Mouse (Mus musculus) kidney, postnatal 4 days (tissue): Measurements from ENCODE around the gene Rasgef1c.
A peak's percentile ranks its signal among the peaks of the same experiment; 100 is the strongest.

Experiments used
- DNase-seq, 2 experiments: peaks; one replicate each; pipeline ENCODE4 v3.0.0; 2021; ENCODE audit warnings: mixed read lengths in 2 of 2

Rasgef1c gene

DNA sequence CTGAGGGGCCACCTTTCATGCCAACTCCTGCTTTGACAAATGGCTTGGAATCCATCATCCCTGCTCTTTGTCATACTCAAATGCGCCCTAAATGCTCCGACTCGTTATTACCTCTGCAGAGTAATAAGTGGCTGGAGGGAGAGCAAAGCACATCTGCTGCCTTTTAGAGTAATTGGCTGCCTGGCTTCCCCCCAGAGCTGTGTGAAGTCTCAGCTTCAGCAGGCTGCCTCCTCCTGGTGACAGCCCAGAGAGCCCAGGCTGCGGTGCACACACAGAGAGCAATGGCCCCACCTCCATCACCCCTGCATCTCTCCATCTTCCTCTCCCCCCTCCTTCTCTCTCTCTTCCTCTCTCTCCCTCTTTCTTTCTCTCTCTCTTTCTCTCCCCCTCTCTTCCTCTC lies 25.5 kb downstream of the Rasgef1c start:
- peak in 1 of 2 experiments; percentile 24 for DNase-seq

DNA sequence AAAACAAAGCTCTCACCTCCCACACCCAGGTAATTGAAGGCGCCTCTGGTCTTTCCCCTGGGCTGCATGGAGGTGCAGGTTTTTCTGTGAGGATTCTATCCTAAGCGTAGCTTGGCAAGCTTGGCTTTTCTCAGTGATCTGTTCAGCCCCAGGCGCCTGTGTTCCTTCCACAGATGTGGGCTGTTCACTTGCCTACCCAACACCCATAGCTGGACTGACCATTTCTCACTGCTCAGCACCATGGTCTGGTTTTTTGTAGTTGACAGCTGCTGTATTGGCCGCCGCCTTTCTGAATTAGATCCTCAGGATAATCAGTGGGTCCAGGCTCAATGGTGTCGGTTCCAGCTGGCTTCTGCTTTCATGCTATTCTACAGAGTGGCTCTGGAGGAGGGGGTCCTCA lies 26.0 kb downstream of the Rasgef1c start:
- no peak for DNase-seq

GRCm38 (mm10) chr11:49931037-49931625 lies 29.5 kb downstream of the Rasgef1c start:
- DNase-seq, result no peak

DNA sequence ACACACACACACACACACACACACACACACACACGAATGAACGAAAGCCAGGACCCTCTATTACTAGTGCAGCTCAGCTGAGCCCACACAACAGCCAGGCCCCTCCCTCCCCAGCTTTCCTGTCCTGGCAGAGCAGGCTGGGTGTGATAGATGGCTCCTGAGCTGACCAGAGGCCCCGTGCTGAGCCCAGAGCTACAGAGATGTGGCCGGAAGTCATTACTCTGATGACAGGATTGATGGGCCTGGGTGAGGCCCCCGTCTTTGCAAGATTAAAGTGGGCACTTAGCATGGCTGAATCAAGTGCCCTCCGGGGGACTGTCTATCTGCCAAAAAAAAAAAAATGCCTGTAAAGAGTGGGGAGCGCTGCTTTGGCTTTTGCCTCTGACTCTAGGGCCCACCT lies 30.2 kb downstream of the Rasgef1c start:
- DNase-seq, result peak; percentile 45 to 60

DNA sequence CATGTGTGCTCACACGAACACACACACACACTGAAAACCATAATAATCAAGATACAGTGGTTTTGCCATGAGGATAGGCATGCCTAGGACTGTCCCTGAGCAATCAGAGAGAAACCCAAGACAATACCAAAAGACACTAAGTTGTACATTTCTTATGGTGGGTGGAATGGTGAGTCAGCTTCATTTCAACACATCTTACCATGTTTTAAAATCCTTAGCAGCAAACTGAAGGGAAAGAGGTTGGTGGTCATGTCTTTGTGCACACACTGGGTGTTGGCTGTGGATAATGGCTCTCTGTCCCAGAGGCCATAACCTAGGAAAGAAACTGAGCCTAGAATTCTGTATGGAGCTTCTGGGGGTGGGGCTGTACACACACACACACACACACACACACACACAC lies 32.2 kb downstream of the Rasgef1c start:
- no peak for DNase-seq

- no peak for DNase-seq
Observed at GRCm38 (mm10) chr11:49934322-49934721, 32.7 kb downstream of the Rasgef1c start.

GRCm38 (mm10) chr11:49936458-49936857 lies 34.8 kb downstream of the Rasgef1c start:
- no peak for DNase-seq

GRCm38 (mm10) chr11:49937779-49938178 lies 36.1 kb downstream of the Rasgef1c start:
- no peak for DNase-seq

- DNase-seq, result peak; percentile 40 to 64
Observed at GRCm38 (mm10) chr11:49938258-49939164, 36.9 kb downstream of the Rasgef1c start.

DNA sequence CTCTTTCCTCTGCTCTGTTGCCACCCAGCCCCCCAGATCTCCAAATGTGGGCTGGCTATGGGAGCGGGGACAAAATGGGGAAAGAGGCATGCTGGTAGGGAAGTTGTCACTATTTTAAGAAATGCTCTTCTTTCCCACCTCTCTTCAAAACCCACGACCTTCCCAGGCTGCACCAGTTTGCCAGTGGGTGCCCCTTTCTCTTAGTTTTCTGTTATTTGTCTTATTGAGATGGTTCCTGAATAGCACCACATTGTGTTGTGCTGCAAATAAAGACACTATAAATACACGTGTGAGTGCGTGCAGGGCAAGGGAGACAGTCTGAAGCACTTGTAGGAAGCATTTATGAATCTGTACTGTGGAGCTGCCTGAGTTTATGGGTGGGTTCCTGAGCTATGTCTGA lies 41.2 kb downstream of the Rasgef1c start:
- no peak for DNase-seq

GRCm38 (mm10) chr11:49943901-49944300 lies 42.3 kb downstream of the Rasgef1c start:
- DNase-seq, result no peak

DNA sequence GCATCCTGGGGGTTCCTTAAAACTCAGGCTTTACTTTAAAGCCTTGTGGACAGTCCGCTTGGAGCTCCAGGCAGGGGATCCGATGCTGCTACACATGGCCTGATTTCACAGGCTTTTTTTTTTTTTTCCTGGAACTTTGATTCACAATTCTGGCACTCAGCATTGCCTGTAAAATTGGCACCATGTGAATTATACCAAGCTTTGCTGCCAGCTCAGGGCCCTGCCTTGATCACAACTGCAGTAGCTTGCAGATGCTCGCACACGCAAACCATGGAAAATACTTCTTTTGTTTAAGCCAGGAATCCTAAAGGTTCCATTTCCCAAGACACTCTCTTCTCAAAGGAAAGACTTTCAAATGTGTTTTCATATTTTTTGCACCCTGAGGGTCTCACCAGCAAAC lies 44.1 kb downstream of the Rasgef1c start:
- no peak for DNase-seq

GRCm38 (mm10) chr11:49949839-49950238 lies 48.2 kb downstream of the Rasgef1c start:
- no peak for DNase-seq

GRCm38 (mm10) chr11:49953616-49954015 lies 52.0 kb downstream of the Rasgef1c start:
- DNase-seq, result no peak

DNA sequence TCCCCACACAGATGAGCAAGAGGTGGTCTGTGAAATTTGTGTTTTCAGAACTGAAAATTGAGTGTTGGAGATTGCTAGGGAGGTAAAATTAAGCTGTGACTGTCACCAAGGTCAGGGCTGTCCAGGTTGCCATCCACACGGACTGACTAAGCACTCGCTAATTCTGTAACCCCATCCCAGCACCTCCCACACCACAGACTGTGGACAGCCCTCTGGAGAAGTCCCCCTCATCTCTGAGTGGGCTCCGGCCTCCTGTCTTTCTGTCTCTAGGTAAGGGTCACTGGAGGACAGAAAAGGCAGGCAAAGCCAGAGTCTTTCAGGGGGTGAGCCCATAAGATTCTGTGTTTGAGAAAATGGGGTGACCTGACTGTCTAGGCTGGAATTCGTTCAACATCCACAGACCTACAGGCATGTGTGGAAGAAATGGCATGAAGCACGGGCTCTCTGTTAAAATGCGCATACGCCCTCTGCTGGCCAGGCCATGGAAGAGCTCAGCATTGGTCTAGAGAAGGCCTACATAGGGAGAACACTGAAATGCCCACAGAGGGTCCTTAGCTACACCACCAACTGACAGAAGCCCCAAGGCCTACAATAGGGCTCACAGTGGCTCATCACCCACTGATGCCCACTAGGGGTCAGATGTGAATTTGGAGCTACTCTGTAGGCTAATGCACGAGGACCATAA lies 54.1 kb downstream of the Rasgef1c start:
- DNase-seq, result peak; percentile 83 to 85

- DNase-seq, result no peak
Observed at GRCm38 (mm10) chr11:49958017-49958416, 56.4 kb downstream of the Rasgef1c start.

GRCm38 (mm10) chr11:49961098-49961740 lies 59.6 kb downstream of the Rasgef1c start:
- peak; percentile 82 to 84 for DNase-seq

- DNase-seq, result no peak
Observed at GRCm38 (mm10) chr11:49965320-49965719, 63.7 kb downstream of the Rasgef1c start.

DNA sequence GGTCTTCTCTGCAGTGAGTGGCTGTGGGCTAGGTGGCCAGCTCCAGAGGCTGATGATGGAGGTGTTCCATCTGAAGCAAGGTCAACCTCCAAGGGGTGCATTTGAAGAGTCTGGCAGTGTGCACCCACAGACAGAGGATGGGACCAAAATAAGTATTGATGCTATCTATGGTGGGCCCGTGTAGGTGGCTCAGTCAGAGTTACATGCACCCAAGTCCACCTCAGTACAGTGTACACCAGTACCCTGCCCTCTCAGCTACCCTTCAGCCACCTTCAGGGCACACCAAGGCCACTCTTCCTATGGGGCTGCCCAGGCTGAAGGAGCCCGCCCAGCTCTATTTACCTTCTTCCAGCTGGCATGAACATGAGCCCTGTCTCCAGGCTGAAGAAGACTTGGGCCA lies 68.1 kb downstream of the Rasgef1c start:
- no peak for DNase-seq

GRCm38 (mm10) chr11:49973657-49974340 lies 72.2 kb downstream of the Rasgef1c start:
- DNase-seq, result no peak

DNA sequence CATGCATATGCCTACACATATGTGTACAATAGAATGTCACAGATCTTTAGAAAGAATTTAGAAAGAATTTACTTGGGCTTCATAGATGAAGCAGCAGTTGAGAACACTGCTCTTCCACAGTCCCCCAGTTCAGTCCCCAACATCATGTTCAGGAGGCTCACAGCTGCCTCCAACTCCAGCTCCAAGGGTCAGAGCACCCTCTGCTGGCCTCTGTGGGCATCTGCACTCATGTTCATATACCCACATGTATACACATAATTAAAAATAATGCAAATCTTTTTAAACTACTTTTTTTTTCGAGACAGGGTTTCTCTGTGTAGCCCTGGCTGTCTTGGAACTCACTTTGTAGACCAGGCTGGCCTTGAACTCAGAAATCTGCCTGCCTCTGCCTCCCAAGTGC lies 73.0 kb downstream of the Rasgef1c start:
- DNase-seq, result no peak

GRCm38 (mm10) chr11:49977963-49978568 lies 76.4 kb downstream of the Rasgef1c start:
- no peak for DNase-seq
